Mouse (Mus musculus) C2C12 (cell line): Measurements from ENCODE around the gene Plekhg1.

Experiments
- CEBPB ChIP-seq: IDR thresholded peaks from one replicate; pipeline ENCODE4 v1.6.1; 2011; ENCODE audit warnings: low read depth, mild to moderate bottlenecking, control low read depth, moderate library complexity
- CTCF ChIP-seq: IDR thresholded peaks from one replicate; pipeline ENCODE4 v1.5.1; 2011; ENCODE audit not compliant: control insufficient read depth, insufficient read depth, insufficient read length
- MAX ChIP-seq: IDR thresholded peaks from one replicate; pipeline ENCODE4 v1.6.1; 2011; ENCODE audit warnings: mild to moderate bottlenecking, control low read depth
- USF1 ChIP-seq: IDR thresholded peaks from one replicate; pipeline ENCODE4 v1.6.1; 2011; ENCODE audit warnings: low read depth, mild to moderate bottlenecking, control low read depth, moderate library complexity

DNA sequence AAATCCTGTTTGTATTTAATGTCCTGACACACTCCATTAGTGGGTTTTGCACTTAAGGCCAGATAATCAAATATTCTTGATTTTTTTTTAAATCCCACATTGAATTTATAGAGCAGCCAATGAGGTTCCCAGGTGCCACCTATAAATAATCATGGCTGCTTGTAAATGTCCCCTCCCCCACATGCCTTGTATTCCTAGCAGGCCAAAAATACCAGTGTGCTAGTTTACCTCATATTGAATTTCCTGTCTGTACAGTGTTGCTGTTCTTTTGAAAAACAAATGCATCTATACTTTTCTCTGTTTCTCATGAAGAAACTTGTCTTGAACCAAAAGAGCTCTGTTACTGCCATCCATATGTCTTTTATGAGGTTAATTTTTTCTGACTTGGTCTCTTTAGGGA, 59.3 kb downstream of the Plekhg1 start:
- TF ChIP-seq MAX: no peak
- TF ChIP-seq CEBPB: no peak
- no peak for TF ChIP-seq CTCF
- TF ChIP-seq USF1: no peak
